Mouse (Mus musculus) central nervous system, embryonic 18 days (tissue): ENCODE results near the gene Brdt. TPM values are rescaled to one million over a fixed set of nuclear protein-coding genes. Genes with fewer than 3 reads are reported as not detected.

Experiments used
- polyA plus RNA-seq: library from polyadenylated mRNA; depleted of rRNA; stranded (reverse); fragments of >200 nt; gene quantifications from 2 replicates; pipeline ENCODE4 v1.2.3, GENCODE M21; 2012; rRNA removed

Gene Brdt
- 6.3 and 6.4 TPM in 2 replicates for polyA plus RNA-seq

GRCm38 (mm10) chr5:107330916-107331421 lies at the start of gene Brdt:
Gene Brdt (plus strand): TSS chr5:107331159.

GRCm38 (mm10) chr5:107289234-107289764 lies 41.7 kb upstream of the Brdt start, which contains the start of gene Tgfbr3:
Gene Tgfbr3 (minus strand): TSS chr5:107289629.

GRCm38 (mm10) chr5:107402436-107402835 lies 71.5 kb downstream of the Brdt start, which contains the start of gene Ephx4:
Gene Ephx4 (plus strand): TSS chr5:107402736.

GRCm38 (mm10) chr5:107431249-107431648 lies 100.3 kb downstream of the Brdt start, which contains the start of gene Lpcat2b:
Gene Lpcat2b (plus strand): TSS chr5:107431549.

Other genes starting within 250 kb of the Brdt start
- 3.7 and 4.2 TPM in 2 replicates for gene Tgfbr3, start 41.5 kb upstream of the Brdt start, polyA plus RNA-seq
- gene Ephx4, start 71.6 kb downstream of the Brdt start, polyA plus RNA-seq, result 10.0 and 10.3 TPM in 2 replicates
- gene Lpcat2b, start 100.4 kb downstream of the Brdt start, polyA plus RNA-seq, result 0.03 TPM in 1 of 2 replicates, not detected in the other
- 24.9 and 26.3 TPM in 2 replicates for gene Btbd8, start 106.8 kb downstream of the Brdt start, polyA plus RNA-seq
- 0.23 and 0.45 TPM in 2 replicates for gene Gm42669, start 176.5 kb downstream of the Brdt start, polyA plus RNA-seq
- gene 1700028K03Rik, start 203.6 kb downstream of the Brdt start, polyA plus RNA-seq, result 0.27 and 0.37 TPM in 2 replicates